Mouse (Mus musculus): Measurements from ENCODE around the gene Acmsd.

GRCm38 (mm10) chr1:127718290-127718689 lies 10.9 kb upstream of the Acmsd start:
- TF ChIP-seq EP300 (IDR thresholded peaks at IDR 0.05; ENCODE audit: insufficient read depth, low read depth, low read length) (no peak), CTCF (IDR thresholded peaks at IDR 0.05; ENCODE audit: low read depth, low read length) (no peak), POLR2A (IDR thresholded peaks at IDR 0.05; ENCODE audit: insufficient read depth, low read length) (no peak)
